In genomic region chr1:184807123-184807522, GRCm38 (mm10) we compare ENCODE assay signal across 27 mouse cellular contexts. TPM values are rescaled to one million over a fixed set of nuclear protein-coding genes. Genes with fewer than 3 reads are reported as not detected.
DNase-seq lines count a peak whose midpoint lies in the region; ATAC-seq and TF ChIP-seq lines count a peak whose summit lies in the region.
"Had no signal": no experiment of that assay in that cellular context is flagged by ENCODE, and none has a peak within 500 bp of the region (broad histone marks: within the 10 kb centered on the region; RNA-seq: fewer than 3 reads in every experiment).

No protein-coding gene starts in this region.

- H3K79me2 ChIP-seq in liver, adult 2 months (ENCODE audit: control insufficient read depth, insufficient read depth, low read length), result peaks cover 14% of the 10 kb centered on the region; the same call in 1 of the 2 replicates
- no peaks in the 10 kb centered on the region for H3K79me2 ChIP-seq in MEL (ENCODE audit: control insufficient read depth, insufficient read depth, low read length, poor library complexity)

- TF ChIP-seq RAD21 in MEL (IDR thresholded peaks at IDR 0.05; ENCODE audit: low read depth, low read length), result no peak

- TF ChIP-seq EP300 in liver, postnatal 0 days (IDR thresholded peaks at IDR 0.05; ENCODE audit: low read depth), result no peak
- TF ChIP-seq EP300 in MEL (IDR thresholded peaks at IDR 0.05; ENCODE audit: low read depth in 1 of 2, low read length in 2 of 2), result no peak; a peak in 1 of 4 replicates

- H3K4me2 ChIP-seq in liver, embryonic 11.5 days, result no peak overlapping the region
- peak overlapping the region; percentile 63 for H3K4me2 ChIP-seq in liver, postnatal 0 days (ENCODE audit: low read depth, low read length)
- H3K4me2 ChIP-seq: embryonic facial prominence, embryonic 13.5 days; embryonic facial prominence, embryonic 15.5 days; forebrain, embryonic 12.5 days had no signal

- H3K36me3 ChIP-seq in liver, adult 2 months (ENCODE audit: control insufficient read depth, insufficient read depth, low read length), result peaks cover 45% of the 10 kb centered on the region
- H3K36me3 ChIP-seq in liver, embryonic 11.5 days (ENCODE audit: control insufficient read depth, insufficient read depth, low read length), result no peaks in the 10 kb centered on the region
- peaks cover 11% of the 10 kb centered on the region; the same call in 1 of the 2 replicates for H3K36me3 ChIP-seq in liver, postnatal 0 days (replicated peaks; ENCODE audit: insufficient read depth, low read length)
- peaks cover 0 to 4% of the 10 kb centered on the region in 2 experiments; a peak in 1 of 4 replicates for H3K36me3 ChIP-seq in MEL (ENCODE audit: control insufficient read depth in 1 of 2, insufficient read depth in 2 of 2, low read length in 2 of 2)
- H3K36me3 ChIP-seq: embryonic facial prominence, embryonic 13.5 days; embryonic facial prominence, embryonic 15.5 days; forebrain, embryonic 10.5 days; forebrain, embryonic 12.5 days had no signal

- H3K27ac ChIP-seq in liver, adult 2 months (replicated peaks; ENCODE audit: insufficient read depth, low read depth, low read length), result peak overlapping the region; percentile 98
- H3K27ac ChIP-seq in liver, embryonic 11.5 days (ENCODE audit: low read depth, low read length), result no peak overlapping the region
- H3K27ac ChIP-seq in liver, postnatal 0 days (ENCODE audit: low read depth), result peak overlapping the region; percentile 96; the same call in 1 of the 2 replicates
- H3K27ac ChIP-seq in MEL (ENCODE audit: control insufficient read depth, low read depth, low read length), result peak overlapping the region; percentile 38; the same call in 1 of the 2 replicates
- H3K27ac ChIP-seq: embryonic facial prominence, embryonic 13.5 days; embryonic facial prominence, embryonic 15.5 days; forebrain, embryonic 10.5 days; forebrain, embryonic 12.5 days had no signal

- no peak overlapping the region for H3K4me3 ChIP-seq in liver, adult 2 months (ENCODE audit: insufficient read depth, low read depth, low read length)
- H3K4me3 ChIP-seq in liver, embryonic 11.5 days (ENCODE audit: low read depth, low read length), result no peak overlapping the region
- no peak overlapping the region for H3K4me3 ChIP-seq in liver, postnatal 0 days (ENCODE audit: low read depth, low read length)
- peak overlapping the region; percentile 5 to 46; a peak in 1 of 4 replicates for H3K4me3 ChIP-seq in MEL (ENCODE audit: control insufficient read depth in 1 of 2, insufficient read depth in 1 of 2, low read depth in 2 of 2, low read length in 2 of 2)
- H3K4me3 ChIP-seq: embryonic facial prominence, embryonic 13.5 days; embryonic facial prominence, embryonic 15.5 days; erythroblast, embryonic 14.5 days; forebrain, embryonic 10.5 days; forebrain, embryonic 12.5 days had no signal

- ATAC-seq in liver, embryonic 11.5 days (replicated peaks; ENCODE audit: low FRiP score), result no peak
- ATAC-seq in liver, postnatal 0 days, result no peak
- ATAC-seq: activated CD4-positive, CD25-positive, alpha-beta regulatory T cell, adult 4 months; forebrain, embryonic 14.5 days; forebrain, embryonic 16.5 days; Patski had no signal

- DNase-seq in liver, adult 2 months (ENCODE audit: extremely low read depth, low read depth, low spot score), result peak; percentile 60
- no peak for DNase-seq in liver, embryonic 11.5 days (ENCODE audit: low spot score)
- no peak for DNase-seq in liver, postnatal 0 days
- no peak for DNase-seq in liver
- DNase-seq in MEL (ENCODE audit: low read depth, low spot score), result peak; percentile 67
- DNase-seq in adipocyte (ENCODE audit: low spot score), result peak; percentile 8
- DNase-seq in adrenal gland, adult 18-20 months (ENCODE audit: low spot score in 2 of 2), result no peak
- DNase-seq in right cerebral cortex, postnatal 25 days, result no peak
- DNase-seq: adrenal gland, adult 8-10 months; adrenal gland, postnatal 14 days; adrenal gland, postnatal 36 days; cerebellum, adult 11-12 months; cerebellum, adult 2 months; cerebellum, adult 9-10 months; cerebellum, postnatal 10 days; cerebellum, postnatal 25 days; embryo, embryonic 11 days had no signal

- no peak overlapping the region for H3K9ac ChIP-seq in liver, adult 2 months (ENCODE audit: low read depth, low read length)
- H3K9ac ChIP-seq in liver, embryonic 11.5 days (ENCODE audit: low read depth, low read length), result no peak overlapping the region
- H3K9ac ChIP-seq in liver, postnatal 0 days (replicated peaks), result peak overlapping the region; percentile 45; the same call in 1 of the 2 replicates
- H3K9ac ChIP-seq in MEL (ENCODE audit: control insufficient read depth, low read depth, low read length, poor library complexity, severe bottlenecking), result peak overlapping the region; percentile 66
- H3K9ac ChIP-seq: embryonic facial prominence, embryonic 13.5 days; embryonic facial prominence, embryonic 15.5 days; forebrain, embryonic 12.5 days had no signal

- TF ChIP-seq POLR2A in liver, adult 2 months (IDR thresholded peaks at IDR 0.05; ENCODE audit: extremely low read depth, insufficient read depth, low read length), result no peak
- no peak for TF ChIP-seq POLR2A in MEL (IDR thresholded peaks at IDR 0.05; ENCODE audit: control insufficient read depth in 1 of 2, insufficient read depth in 1 of 2, low read depth in 1 of 2, low read length in 2 of 2, poor library complexity in 1 of 2)

- WGBS in liver, adult 2 months, result 30% methylated on average over 7 of the region's 7 CpGs
- WGBS in liver, embryonic 11.5 days, result 69% methylated on average over 7 of the region's 7 CpGs
- WGBS in liver, postnatal 0 days (ENCODE audit: insufficient replicate concordance), result 51% methylated on average over 7 of the region's 7 CpGs

- peaks cover 13% of the 10 kb centered on the region for H3K4me1 ChIP-seq in liver, adult 2 months (ENCODE audit: control insufficient read depth, insufficient read depth, low read length)
- peaks cover 14% of the 10 kb centered on the region for H3K4me1 ChIP-seq in liver, embryonic 11.5 days (replicated peaks; ENCODE audit: control insufficient read depth, insufficient read depth, low read length)
- H3K4me1 ChIP-seq in liver, postnatal 0 days (ENCODE audit: insufficient read depth), result peaks cover 6% of the 10 kb centered on the region; the same call in 1 of the 2 replicates
- H3K4me1 ChIP-seq in MEL (ENCODE audit: control insufficient read depth in 1 of 2, insufficient read depth in 2 of 2, low read length in 2 of 2), result peaks cover 0 to 8% of the 10 kb centered on the region in 2 experiments; a peak in 1 of 4 replicates

- no peaks in the 10 kb centered on the region for H3K9me3 ChIP-seq in liver, embryonic 11.5 days (ENCODE audit: control insufficient read depth, low read length)
- H3K9me3 ChIP-seq in liver, postnatal 0 days (ENCODE audit: low read length), result no peaks in the 10 kb centered on the region
- H3K9me3 ChIP-seq in MEL (replicated peaks; ENCODE audit: insufficient read depth, low read length), result no peaks in the 10 kb centered on the region
- H3K9me3 ChIP-seq: embryonic facial prominence, embryonic 13.5 days; embryonic facial prominence, embryonic 15.5 days; forebrain, embryonic 10.5 days; forebrain, embryonic 12.5 days had no signal

- no peak for TF ChIP-seq CTCF in liver, adult 2 months (IDR thresholded peaks at IDR 0.05; ENCODE audit: low read depth, low read length)
- TF ChIP-seq CTCF in liver, postnatal 0 days (IDR thresholded peaks at IDR 0.05; ENCODE audit: low read depth), result no peak
- TF ChIP-seq CTCF in MEL (IDR thresholded peaks at IDR 0.05 in 2 of 3, conservative IDR thresholded peaks at IDR 0.05 in 1 of 3; ENCODE audit: control insufficient read depth in 1 of 3, insufficient read depth in 1 of 3, low read depth in 2 of 3, low read length in 3 of 3, poor library complexity in 1 of 3, severe bottlenecking in 1 of 3), result no peak

- H3K27me3 ChIP-seq in liver, adult 2 months (ENCODE audit: control insufficient read depth, insufficient read depth, low read length), result no peaks in the 10 kb centered on the region
- H3K27me3 ChIP-seq in liver, embryonic 11.5 days (replicated peaks; ENCODE audit: control insufficient read depth, insufficient read depth, low read length), result peaks cover 15% of the 10 kb centered on the region
- H3K27me3 ChIP-seq in liver, postnatal 0 days (ENCODE audit: insufficient read depth, low read length), result no peaks in the 10 kb centered on the region
- no peaks in the 10 kb centered on the region for H3K27me3 ChIP-seq in MEL (ENCODE audit: control insufficient read depth in 1 of 2, insufficient read depth in 2 of 2, low read length in 2 of 2)
- H3K27me3 ChIP-seq: Patski had no signal

TF ChIP-seq in MEL, 35 proteins besides CTCF, POLR2A, EP300 and RAD21 (continues in another document):
- TF ChIP-seq ZMIZ1 (IDR thresholded peaks at IDR 0.05; ENCODE audit: low read depth, low read length), result no peak
- TF ChIP-seq MAZ (IDR thresholded peaks at IDR 0.05; ENCODE audit: low read depth, low read length), result no peak
- TF ChIP-seq RCOR1 (IDR thresholded peaks at IDR 0.05; ENCODE audit: low read depth, low read length), result no peak
- no peak for TF ChIP-seq USF1 (IDR thresholded peaks at IDR 0.05; ENCODE audit: low read depth, low read length)
- no peak for TF ChIP-seq SIN3A (IDR thresholded peaks at IDR 0.05; ENCODE audit: low read length)
- no peak for TF ChIP-seq MYC (IDR thresholded peaks at IDR 0.05; ENCODE audit: low read depth, low read length)
- TF ChIP-seq POLR2AphosphoS5 (IDR thresholded peaks at IDR 0.05; ENCODE audit: borderline replicate concordance, low read depth, low read length), result no peak
- no peak for TF ChIP-seq MAX (IDR thresholded peaks at IDR 0.05; ENCODE audit: low read length)
- no peak for TF ChIP-seq NELFE (IDR thresholded peaks at IDR 0.05; ENCODE audit: low read depth, low read length)

RNA-seq across cellular contexts. Expression of gene Marc1, which starts 4.0 kb away (rescaled TPM):
- 345 and 386 TPM in 2 replicates for total RNA-seq in liver, adult 2 months (2014; rRNA removed)
- 395 and 462 TPM in 2 replicates for polyA plus RNA-seq in liver, adult 2 months (2012; rRNA removed)
- 3.9 and 5.1 TPM in 2 replicates for polyA plus RNA-seq in liver, embryonic 11.5 days (2014; fragmentation: Nextera tagmentation; extraction: Ambion mirVana)
- 204 and 234 TPM in 2 replicates for polyA plus RNA-seq in liver, postnatal 0 days (2015; fragmentation: Nextera tagmentation; extraction: Ambion mirVana)
- total RNA-seq in MEL (2012; rRNA removed), result 0.08 TPM in 1 of 2 replicates, not detected in the other
- polyA plus RNA-seq in MEL (2012; ENCODE audit: insufficient read depth in 1 of 2, insufficient read length in 2 of 2, low read depth in 1 of 2, low replicate concordance in 2 of 2, missing spikeins in 1 of 2), result under 1 TPM in 1 of 2 experiments, not detected in 1; 0.10 TPM
- 10 to 100 TPM in 1 of 2 experiments, 1 to 10 TPM in 1; 6.1 to 19.0 TPM for total RNA-seq in adrenal gland, adult 18-20 months (2021)
- polyA plus RNA-seq: activated CD4-positive, CD25-positive, alpha-beta regulatory T cell, adult 4 months; cerebellum, adult 2 months; embryonic facial prominence, embryonic 11.5 days; embryonic facial prominence, embryonic 13.5 days; erythroblast, embryonic 14.5 days; forebrain, embryonic 10.5 days; forebrain, embryonic 14.5 days; forebrain, embryonic 16.5 days; Patski had no signal

RNA-seq across cellular contexts. Expression of gene Marc2, which starts 39.1 kb away (rescaled TPM):
- total RNA-seq in liver, adult 2 months (2014; rRNA removed), result 563 and 653 TPM in 2 replicates
- polyA plus RNA-seq in liver, adult 2 months (2012; rRNA removed), result 365 and 397 TPM in 2 replicates
- polyA plus RNA-seq in liver, embryonic 11.5 days (2014; fragmentation: Nextera tagmentation; extraction: Ambion mirVana), result 240 and 250 TPM in 2 replicates
- polyA plus RNA-seq in liver, postnatal 0 days (2015; fragmentation: Nextera tagmentation; extraction: Ambion mirVana), result 608 and 698 TPM in 2 replicates
- total RNA-seq in MEL (2012; rRNA removed), result 97.6 and 99.4 TPM in 2 replicates
- 100 to 1,000 TPM in 1 of 2 experiments, not detected in 1; 281 TPM for polyA plus RNA-seq in MEL (2012; ENCODE audit: insufficient read depth in 1 of 2, insufficient read length in 2 of 2, low read depth in 1 of 2, low replicate concordance in 2 of 2, missing spikeins in 1 of 2)
- 100 to 1,000 TPM; 381 to 428 TPM for total RNA-seq in adrenal gland, adult 18-20 months (2021)

Comparison
In these comparisons a context has a peak if more than half of its experiments do, and no peak if none do; other contexts are left out.
1. DNase-seq: peak in liver, adult 2 months (single experiment), MEL (single experiment) and adipocyte (single experiment); none in liver, embryonic 11.5 days (single experiment), liver, postnatal 0 days (single experiment), liver (single experiment), adrenal gland, adult 18-20 months (0 of 2) and right cerebral cortex, postnatal 25 days (single experiment).
2. H3K9ac ChIP-seq: peak in liver, postnatal 0 days (single experiment) and MEL (single experiment); none in liver, adult 2 months (single experiment) and liver, embryonic 11.5 days (single experiment).
3. RNA of gene Marc1, which starts 4.0 kb away (polyA plus RNA-seq): 395 to 462 TPM in liver, adult 2 months and 204 to 234 TPM in liver, postnatal 0 days; 3.9 to 5.1 TPM in liver, embryonic 11.5 days and 0.10 TPM in MEL; every median in the first group is over 10 times any median in the second.
4. H3K4me3 ChIP-seq: peak in MEL (2 of 2); none in liver, adult 2 months (single experiment), liver, embryonic 11.5 days (single experiment) and liver, postnatal 0 days (single experiment).